Mouse (Mus musculus) megakaryocyte-erythroid progenitor cell, adult 5-6 weeks (primary cell): ENCODE data around the gene Olfr916. TPM values are rescaled to one million over a fixed set of nuclear protein-coding genes. Genes with fewer than 3 reads are reported as not detected.

Source experiments
- ATAC-seq: replicated peaks from 2 replicates; pipeline ENCODE4 v1.8.0; 2016; ENCODE audit warnings: mild to moderate bottlenecking, inconsistent platforms; ENCODE audit not compliant: severe bottlenecking, poor library complexity, low FRiP score, low TSS enrichment
- total RNA-seq, 2 experiments: library from RNA; stranded (forward) in 1 of 2; stranded (reverse) in 1 of 2; fragments of 200-1000, 215-1000 nt in 1 of 2; fragments of >200 nt in 1 of 2; fragmentation: Nextera tagmentation in 1 of 2; gene quantifications; 2 replicates each; pipeline ENCODE4 v1.2.3; 2014 to 2017

Olfr916 gene
- total RNA-seq (2014; fragmentation: Nextera tagmentation) = not detected in 2 replicates
- not detected in 2 replicates for total RNA-seq (2017)

GRCm38 (mm10) chr9:38659775-38660174 is at the start of gene Olfr916:
TSS of gene Olfr916 (minus strand) at chr9:38659875.
- ATAC-seq = no peak

GRCm38 (mm10) chr9:38674501-38674900 is 14.8 kb upstream of the Olfr916 start, which contains the start of gene Olfr918:
TSS of gene Olfr918 (minus strand) at chr9:38674601.
- ATAC-seq = no peak

- ATAC-seq = no peak
Measured at GRCm38 (mm10) chr9:38672887-38673286, 13.2 kb upstream of the Olfr916 start.

- no peak for ATAC-seq
Measured at GRCm38 (mm10) chr9:38665742-38666141, 6.1 kb upstream of the Olfr916 start, which contains the start of gene Olfr917. TSS of gene Olfr917 (minus strand) at chr9:38665842.

- ATAC-seq = no peak
Measured at GRCm38 (mm10) chr9:38632406-38632805, 27.3 kb downstream of the Olfr916 start.

Other genes starting within 250 kb of the Olfr916 start
- not detected in 2 replicates for gene Olfr901, start 230.4 kb downstream of the Olfr916 start, total RNA-seq (2014; fragmentation: Nextera tagmentation)
- gene Olfr901, start 230.4 kb downstream of the Olfr916 start, total RNA-seq (2017) = not detected in 2 replicates
- gene Olfr902, start 212.2 kb downstream of the Olfr916 start, total RNA-seq (2014; fragmentation: Nextera tagmentation) = not detected in 2 replicates
- gene Olfr902, start 212.2 kb downstream of the Olfr916 start, total RNA-seq (2017) = not detected in 2 replicates
- gene Olfr904, start 196.7 kb downstream of the Olfr916 start, total RNA-seq (2014; fragmentation: Nextera tagmentation) = not detected in 2 replicates
- gene Olfr904, start 196.7 kb downstream of the Olfr916 start, total RNA-seq (2017) = not detected in 2 replicates
- gene Olfr905, start 188.8 kb downstream of the Olfr916 start, total RNA-seq (2014; fragmentation: Nextera tagmentation) = not detected in 2 replicates
- gene Olfr905, start 188.8 kb downstream of the Olfr916 start, total RNA-seq (2017) = not detected in 2 replicates
- gene Olfr906, start 172.8 kb downstream of the Olfr916 start, total RNA-seq (2014; fragmentation: Nextera tagmentation) = not detected in 2 replicates
- gene Olfr906, start 172.8 kb downstream of the Olfr916 start, total RNA-seq (2017) = not detected in 2 replicates
- gene Olfr907, start 164.1 kb downstream of the Olfr916 start, total RNA-seq (2014; fragmentation: Nextera tagmentation) = not detected in 2 replicates
- gene Olfr907, start 164.1 kb downstream of the Olfr916 start, total RNA-seq (2017) = not detected in 2 replicates
- gene Olfr911-ps1, start 138.3 kb downstream of the Olfr916 start, total RNA-seq (2014; fragmentation: Nextera tagmentation) = not detected in 2 replicates
- not detected in 2 replicates for gene Olfr911-ps1, start 138.3 kb downstream of the Olfr916 start, total RNA-seq (2017)
- gene Olfr910, start 122.0 kb downstream of the Olfr916 start, total RNA-seq (2014; fragmentation: Nextera tagmentation) = not detected in 2 replicates
- gene Olfr910, start 122.0 kb downstream of the Olfr916 start, total RNA-seq (2017) = not detected in 2 replicates
- not detected in 2 replicates for gene Olfr912, start 79.7 kb downstream of the Olfr916 start, total RNA-seq (2014; fragmentation: Nextera tagmentation)
- not detected in 2 replicates for gene Olfr912, start 79.7 kb downstream of the Olfr916 start, total RNA-seq (2017)
- gene Olfr913, start 67.1 kb downstream of the Olfr916 start, total RNA-seq (2014; fragmentation: Nextera tagmentation) = not detected in 2 replicates
- not detected in 2 replicates for gene Olfr913, start 67.1 kb downstream of the Olfr916 start, total RNA-seq (2017)
- not detected in 2 replicates for gene Olfr914, start 54.8 kb downstream of the Olfr916 start, total RNA-seq (2014; fragmentation: Nextera tagmentation)
- not detected in 2 replicates for gene Olfr914, start 54.8 kb downstream of the Olfr916 start, total RNA-seq (2017)
- not detected in 2 replicates for gene Olfr917, start 6.0 kb upstream of the Olfr916 start, total RNA-seq (2014; fragmentation: Nextera tagmentation)
- not detected in 2 replicates for gene Olfr917, start 6.0 kb upstream of the Olfr916 start, total RNA-seq (2017)
- not detected in 2 replicates for gene Olfr918, start 14.7 kb upstream of the Olfr916 start, total RNA-seq (2014; fragmentation: Nextera tagmentation)
- gene Olfr918, start 14.7 kb upstream of the Olfr916 start, total RNA-seq (2017) = not detected in 2 replicates
- gene Olfr919, start 43.8 kb upstream of the Olfr916 start, total RNA-seq (2014; fragmentation: Nextera tagmentation) = not detected in 2 replicates
- gene Olfr919, start 43.8 kb upstream of the Olfr916 start, total RNA-seq (2017) = not detected in 2 replicates
- 12.3 and 16.2 TPM in 2 replicates for gene Vwa5a, start 58.4 kb upstream of the Olfr916 start, total RNA-seq (2014; fragmentation: Nextera tagmentation)
- gene Vwa5a, start 58.4 kb upstream of the Olfr916 start, total RNA-seq (2017) = 19.6 and 21.5 TPM in 2 replicates
- 0.15 TPM in 1 of 2 replicates, not detected in the other for gene Olfr920, start 92.4 kb upstream of the Olfr916 start, total RNA-seq (2014; fragmentation: Nextera tagmentation)
- gene Olfr920, start 92.4 kb upstream of the Olfr916 start, total RNA-seq (2017) = 0.19 and 0.33 TPM in 2 replicates
- gene Olfr921, start 113.2 kb upstream of the Olfr916 start, total RNA-seq (2014; fragmentation: Nextera tagmentation) = not detected in 2 replicates
- not detected in 2 replicates for gene Olfr921, start 113.2 kb upstream of the Olfr916 start, total RNA-seq (2017)
- gene Olfr922, start 154.7 kb upstream of the Olfr916 start, total RNA-seq (2014; fragmentation: Nextera tagmentation) = not detected in 2 replicates
- gene Olfr922, start 154.7 kb upstream of the Olfr916 start, total RNA-seq (2017) = not detected in 2 replicates
- not detected in 2 replicates for gene Olfr923, start 166.7 kb upstream of the Olfr916 start, total RNA-seq (2014; fragmentation: Nextera tagmentation)
- gene Olfr923, start 166.7 kb upstream of the Olfr916 start, total RNA-seq (2017) = not detected in 2 replicates
- gene Olfr924, start 184.6 kb upstream of the Olfr916 start, total RNA-seq (2014; fragmentation: Nextera tagmentation) = not detected in 2 replicates
- not detected in 2 replicates for gene Olfr924, start 184.6 kb upstream of the Olfr916 start, total RNA-seq (2017)
- gene Olfr26, start 195.2 kb upstream of the Olfr916 start, total RNA-seq (2014; fragmentation: Nextera tagmentation) = not detected in 2 replicates
- not detected in 2 replicates for gene Olfr26, start 195.2 kb upstream of the Olfr916 start, total RNA-seq (2017)
- not detected in 2 replicates for gene Olfr926, start 217.3 kb upstream of the Olfr916 start, total RNA-seq (2014; fragmentation: Nextera tagmentation)
- gene Olfr926, start 217.3 kb upstream of the Olfr916 start, total RNA-seq (2017) = not detected in 2 replicates